Mouse (Mus musculus) stomach, postnatal 0 days (tissue): ENCODE measurements around the gene Jund.

Experiments used
- CTCF ChIP-seq: IDR thresholded peaks from 2 replicates; pipeline ENCODE4 v1.5.1; 2016; ENCODE audit warnings: antibody characterized with exemption, low read depth, mild to moderate bottlenecking, moderate library complexity
- EP300 ChIP-seq: optimal IDR thresholded peaks from 2 replicates; pipeline ENCODE3; 2016; ENCODE audit warnings: antibody characterized with exemption

- TF ChIP-seq CTCF (peak; percentile 58), EP300 (no peak)
Observed at GRCm38 (mm10) chr8:70682193-70682592, 16.6 kb upstream of the Jund start.
